Mouse (Mus musculus) midbrain, embryonic 16.5 days (tissue): ENCODE data around the gene Gm17617. TPM values are rescaled to one million over a fixed set of nuclear protein-coding genes. Genes with fewer than 3 reads are reported as not detected.
"Not testable (repeated sequence)": the region's sequence is repeated elsewhere in the genome, so short reads cannot be mapped to it uniquely, and the experiment has no call there.

ENCODE experiments used
- ATAC-seq: fragments of 200-750 bp; cut with Nextera tagmentation; 2 replicates; pipeline ENCODE4 v1.8.0; 2017; ENCODE audit warnings: moderate TSS enrichment
- H3K27ac ChIP-seq: fragments of 300-500 bp; sonication (generic); 2 replicates; pipeline ENCODE4 v1.5.1; 2014; ENCODE audit warnings: mild to moderate bottlenecking, low read length, mixed read lengths
- H3K27me3 ChIP-seq: fragments of 300-500 bp; sonication (generic); 2 replicates; pipeline ENCODE4 v1.6.1; 2014; ENCODE audit warnings: low read depth, low read length, mixed read lengths; ENCODE audit not compliant: control insufficient read depth, insufficient read depth
- H3K36me3 ChIP-seq: fragments of 300-500 bp; sonication (generic); 2 replicates; pipeline ENCODE4 v1.6.1; 2014; ENCODE audit warnings: mild to moderate bottlenecking, low read length, moderate library complexity, mixed read lengths; ENCODE audit not compliant: control insufficient read depth, insufficient read depth
- H3K4me1 ChIP-seq: fragments of 300-500 bp; sonication (generic); 2 replicates; pipeline ENCODE4 v1.6.1; 2014; ENCODE audit warnings: mild to moderate bottlenecking, low read length, mixed read lengths; ENCODE audit not compliant: control insufficient read depth, insufficient read depth
- H3K4me2 ChIP-seq: fragments of 300-500 bp; sonication (generic); 2 replicates; pipeline ENCODE4 v1.6.1; 2014; ENCODE audit warnings: mild to moderate bottlenecking, low read length, mixed read lengths
- H3K4me3 ChIP-seq: fragments of 300-500 bp; sonication (generic); 2 replicates; pipeline ENCODE4 v1.5.1; 2014; ENCODE audit warnings: low read depth, mild to moderate bottlenecking, low read length, moderate library complexity, mixed read lengths
- H3K9ac ChIP-seq: fragments of 300-500 bp; sonication (generic); 2 replicates; pipeline ENCODE4 v1.6.1; 2014; ENCODE audit warnings: low read depth, low read length, mixed read lengths
- H3K9me3 ChIP-seq: fragments of 300-500 bp; sonication (generic); replicated peaks from 2 replicates; pipeline ENCODE4 v1.6.1; 2014; ENCODE audit warnings: mild to moderate bottlenecking, low read length, mixed read lengths; ENCODE audit not compliant: control insufficient read depth, poor library complexity, severe bottlenecking
- WGBS: fragments of 180-500 bp; shearing (Covaris S2); extraction: QIAGEN DNeasy Blood & Tissue Kit; methylation state at CpG from one replicate; pipeline ENCODE4 v1.1.7; 2014; 5-methylcytosine and 5-hydroxymethylcytosine counted together
- polyA plus RNA-seq: library from polyadenylated mRNA; unstranded; fragments of >200 nt; fragmentation: Nextera tagmentation; extraction: Ambion mirVana; gene quantifications from 2 replicates; pipeline ENCODE4 v1.2.1, GENCODE M21; 2015

Gm17617 gene
- polyA plus RNA-seq, 1 experiment from 2014 or later = not detected

- no peaks in the 10 kb centered on the region for H3K9me3 ChIP-seq
- peaks cover 3% of the 10 kb centered on the region; the same call in 1 of the 2 replicates for H3K36me3 ChIP-seq
- WGBS = under 1% methylated on average over 49 of the region's 66 CpGs
- peak within 1 kb of the TSS; percentile 69 for H3K4me2 ChIP-seq
- H3K27ac ChIP-seq = peak within 1 kb of the TSS; percentile 80
- H3K9ac ChIP-seq = peak within 1 kb of the TSS; percentile 77
- H3K4me1 ChIP-seq = peaks cover 12% of the 10 kb centered on the region
- no peaks in the 10 kb centered on the region for H3K27me3 ChIP-seq
- peak within 1 kb of the TSS; percentile 58 for H3K4me3 ChIP-seq
- ATAC-seq = peak; percentile 92
These were observed 28.0 kb downstream of the Gm17617 start, which contains the start of gene Zfp346 for GRCm38 (mm10) chr13:55105045-55105952. Gene Zfp346, plus strand, starts transcription at chr13:55105311.

GRCm38 (mm10) chr13:55103351-55103750 is 30.0 kb downstream of the Gm17617 start:
- peaks cover 18% of the 10 kb centered on the region for H3K4me1 ChIP-seq
- 72% methylated on average over 2 of the region's 2 CpGs for WGBS
- H3K36me3 ChIP-seq = peaks cover 3% of the 10 kb centered on the region; the same call in 1 of the 2 replicates

GRCm38 (mm10) chr13:55102366-55102765 is 31.0 kb downstream of the Gm17617 start:
- Histone ChIP-seq H3K9me3 (no peaks in the 10 kb centered on the region), H3K9ac (no peak overlapping the region), H3K4me1 (peaks cover 18% of the 10 kb centered on the region), H3K4me3 (no peak overlapping the region), H3K27ac (no peak overlapping the region), H3K27me3 (no peaks in the 10 kb centered on the region), H3K36me3 (no peaks in the 10 kb centered on the region), H3K4me2 (no peak overlapping the region)
- WGBS = 95% methylated on average over 3 of the region's 3 CpGs
- ATAC-seq = no peak

More at GRCm38 (mm10) chr13:55103351-55103750, 30.0 kb downstream of the Gm17617 start:
- H3K9me3 ChIP-seq = no peaks in the 10 kb centered on the region
- H3K27ac ChIP-seq = no peak overlapping the region
- H3K9ac ChIP-seq = no peak overlapping the region
- H3K27me3 ChIP-seq = no peaks in the 10 kb centered on the region
- ATAC-seq = no peak
- H3K4me2 ChIP-seq = no peak overlapping the region
- no peak overlapping the region for H3K4me3 ChIP-seq

GRCm38 (mm10) chr13:55101627-55102026 is 31.7 kb downstream of the Gm17617 start:
- no peaks in the 10 kb centered on the region for H3K9me3 ChIP-seq
- no peak overlapping the region for H3K4me2 ChIP-seq
- WGBS = 98% methylated on average over 11 of the region's 11 CpGs
- peaks cover 15% of the 10 kb centered on the region for H3K4me1 ChIP-seq
- no peak overlapping the region for H3K4me3 ChIP-seq
- no peaks in the 10 kb centered on the region for H3K27me3 ChIP-seq
- no peak overlapping the region for H3K27ac ChIP-seq
- H3K36me3 ChIP-seq = no peaks in the 10 kb centered on the region
- H3K9ac ChIP-seq = no peak overlapping the region
- no peak for ATAC-seq

GRCm38 (mm10) chr13:55099726-55100478 is 33.4 kb downstream of the Gm17617 start, which contains the start of gene Uimc1:
Gene Uimc1, minus strand, starts transcription at chr13:55100300.
- Histone ChIP-seq H3K36me3 (no peaks in the 10 kb centered on the region), H3K27me3 (no peaks in the 10 kb centered on the region), H3K4me1 (peaks cover 6% of the 10 kb centered on the region), H3K4me3 (peak within 1 kb of the TSS; percentile 74), H3K9me3 (no peaks in the 10 kb centered on the region), H3K4me2 (peak within 1 kb of the TSS; percentile 60), H3K27ac (peak within 1 kb of the TSS; percentile 85), H3K9ac (peak within 1 kb of the TSS; percentile 88)
- peak; percentile 93 for ATAC-seq
- WGBS = under 1% methylated on average over 59 of the region's 81 CpGs

GRCm38 (mm10) chr13:55099066-55099725 is 34.2 kb downstream of the Gm17617 start:
- H3K9me3 ChIP-seq = no peaks in the 10 kb centered on the region
- H3K27ac ChIP-seq = peak overlapping the region; percentile 85
- WGBS = 36% methylated on average over 20 of the region's 20 CpGs
- no peaks in the 10 kb centered on the region for H3K27me3 ChIP-seq
- H3K4me1 ChIP-seq = peaks cover 6% of the 10 kb centered on the region
- ATAC-seq = 0 out of 2 replicates have a peak, but pooled peaks have one; percentile 1
- H3K9ac ChIP-seq = peak overlapping the region; percentile 88
- H3K36me3 ChIP-seq = no peaks in the 10 kb centered on the region
- H3K4me3 ChIP-seq = peak overlapping the region; percentile 74
- H3K4me2 ChIP-seq = peak overlapping the region; percentile 60

- H3K4me2 ChIP-seq, H3K9ac ChIP-seq, H3K9me3 ChIP-seq, H3K27ac ChIP-seq, H3K4me1 ChIP-seq, H3K36me3 ChIP-seq, H3K27me3 ChIP-seq, H3K4me3 ChIP-seq, ATAC-seq: not testable (repeated sequence)
- WGBS = 94% methylated on average over 3 of the region's 3 CpGs
These were observed 35.5 kb downstream of the Gm17617 start for GRCm38 (mm10) chr13:55097841-55098240.

GRCm38 (mm10) chr13:55092588-55092987 is 40.8 kb downstream of the Gm17617 start:
- no peak for ATAC-seq
- 89% methylated on average over 4 of the region's 4 CpGs for WGBS
- H3K9ac ChIP-seq = no peak overlapping the region
- H3K36me3 ChIP-seq = 0 out of 2 replicates have a peak, but pooled peaks cover 3% of the 10 kb centered on the region
- H3K27me3 ChIP-seq = no peaks in the 10 kb centered on the region
- no peak overlapping the region for H3K27ac ChIP-seq
- H3K4me3 ChIP-seq = no peak overlapping the region
- no peaks in the 10 kb centered on the region for H3K9me3 ChIP-seq
- H3K4me1 ChIP-seq = no peaks in the 10 kb centered on the region
- no peak overlapping the region for H3K4me2 ChIP-seq
